Mouse (Mus musculus) brain, adult 10 weeks (tissue): ENCODE data around the gene Lce1c. TPM values are rescaled to one million over a fixed set of nuclear protein-coding genes. Genes with fewer than 3 reads are reported as not detected.

Experiments used
- polyA plus RNA-seq: library from polyadenylated mRNA; stranded (reverse); fragments of 350-450 nt; fragmentation: Illumina TruSeq; extraction: RNeasy Lipid Tissue Mini Kit (QIAGEN cat#74804); gene quantifications from one replicate; pipeline ENCODE4 v1.2.3, GENCODE M21; 2015; ENCODE audit warnings: low read depth, low replicate concordance

Gene Lce1c
- not detected for polyA plus RNA-seq

DNA sequence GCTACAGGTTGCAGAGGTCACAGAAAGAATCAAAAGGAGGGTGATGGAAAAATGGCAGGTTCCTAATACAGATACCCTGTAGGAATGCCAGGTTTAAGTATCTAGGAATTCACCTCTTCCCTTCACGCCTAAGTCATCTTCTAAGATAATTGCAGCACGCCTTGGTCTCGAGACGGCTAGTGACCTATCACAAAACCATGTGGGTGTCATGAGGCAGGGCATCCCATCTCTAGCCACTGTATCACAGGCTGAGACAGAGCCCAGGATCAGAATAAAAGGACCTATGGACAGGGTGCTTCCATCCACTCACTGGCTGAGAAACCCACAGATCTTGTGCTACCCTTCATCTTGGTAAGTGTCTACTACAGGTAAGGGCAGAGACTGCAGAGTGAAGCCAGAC lies at the start of gene Lce1c:
Gene Lce1c (plus strand): TSS at position 301 of the 400 bp plus-strand sequence.

DNA sequence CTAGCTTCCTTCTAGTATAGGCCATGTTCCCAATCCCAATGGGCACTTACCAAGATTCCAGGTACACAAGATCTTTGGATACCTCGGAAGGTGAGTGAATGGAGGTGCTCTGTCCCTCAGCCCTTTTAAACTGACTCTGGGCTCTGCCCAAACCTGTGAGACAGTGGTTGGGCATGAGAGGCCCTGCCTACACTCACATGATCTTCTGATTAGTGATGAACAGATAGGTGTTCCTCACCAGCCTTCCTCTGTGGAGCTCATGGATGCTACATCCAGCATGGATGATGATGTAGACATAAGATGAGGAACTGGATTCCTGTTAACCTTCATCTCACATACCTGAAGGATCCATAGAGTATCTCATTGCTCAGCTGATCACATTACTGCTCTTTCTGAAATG lies 30.8 kb upstream of the Lce1c start, which contains the start of gene Lce1a1:
Gene Lce1a1 (minus strand): TSS at position 101 of the 400 bp plus-strand sequence.

DNA sequence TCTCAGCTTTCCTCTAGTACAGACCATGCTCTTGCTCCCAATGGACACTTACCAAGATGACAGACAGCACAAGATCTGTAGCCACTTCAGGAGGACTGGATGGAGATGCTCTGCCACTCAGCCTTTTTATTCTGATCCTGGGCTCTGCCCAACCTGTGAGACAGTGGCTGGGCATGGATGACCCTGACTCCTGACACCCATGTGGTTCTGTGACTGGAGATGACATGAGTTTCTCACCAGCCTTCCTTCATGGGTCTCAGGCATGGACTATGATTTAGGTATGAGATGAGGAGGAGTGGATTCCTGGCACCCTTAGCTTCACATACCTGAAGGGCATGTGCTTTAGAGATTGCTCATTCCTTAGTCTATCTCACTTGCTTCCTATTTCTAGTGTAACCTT lies 22.2 kb upstream of the Lce1c start, which contains the start of gene Lce1b:
Gene Lce1b (minus strand): TSS at position 101 of the 400 bp plus-strand sequence.

DNA sequence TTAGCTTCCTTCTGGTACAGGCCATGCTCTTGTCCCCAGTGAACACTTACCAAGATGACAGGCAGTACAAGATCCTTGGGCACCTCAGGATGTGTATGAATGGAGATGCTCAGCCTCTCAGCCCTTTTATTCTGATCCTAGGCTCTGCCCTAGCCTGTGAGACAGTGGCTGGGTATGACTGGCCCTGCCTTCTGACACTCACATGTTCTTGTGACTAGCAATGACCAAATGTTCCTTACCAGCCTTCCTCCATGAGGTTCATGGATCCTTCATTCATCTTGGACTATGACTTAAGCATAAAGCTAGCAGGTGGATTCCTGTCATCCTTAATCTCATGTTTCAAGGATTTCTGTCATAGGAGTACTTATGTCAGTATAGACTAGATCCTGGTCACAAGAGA lies 8.8 kb upstream of the Lce1c start, which contains the start of gene Lce1a2:
Gene Lce1a2 (minus strand): TSS at position 101 of the 400 bp plus-strand sequence.

DNA sequence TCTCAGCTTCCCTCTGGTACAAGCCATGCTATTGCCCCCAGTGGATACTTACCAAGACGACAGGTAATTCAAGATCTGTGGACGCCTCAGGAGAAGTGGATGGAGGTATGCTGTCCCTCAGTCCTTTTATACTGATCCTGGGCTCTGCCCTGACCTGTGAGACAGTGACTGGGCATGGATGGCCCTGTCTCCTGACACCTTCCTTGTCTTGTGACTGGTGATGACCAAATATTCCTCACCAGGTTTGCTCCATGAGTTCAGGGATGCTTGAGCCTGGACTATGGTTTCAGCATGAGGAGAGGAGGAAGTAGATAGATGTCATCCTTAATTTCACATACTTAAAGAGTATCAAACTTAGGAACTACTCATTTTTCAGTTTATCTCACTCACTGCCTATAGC lies 8.1 kb downstream of the Lce1c start, which contains the start of gene Lce1d:
Gene Lce1d (minus strand): TSS at position 101 of the 400 bp plus-strand sequence.

DNA sequence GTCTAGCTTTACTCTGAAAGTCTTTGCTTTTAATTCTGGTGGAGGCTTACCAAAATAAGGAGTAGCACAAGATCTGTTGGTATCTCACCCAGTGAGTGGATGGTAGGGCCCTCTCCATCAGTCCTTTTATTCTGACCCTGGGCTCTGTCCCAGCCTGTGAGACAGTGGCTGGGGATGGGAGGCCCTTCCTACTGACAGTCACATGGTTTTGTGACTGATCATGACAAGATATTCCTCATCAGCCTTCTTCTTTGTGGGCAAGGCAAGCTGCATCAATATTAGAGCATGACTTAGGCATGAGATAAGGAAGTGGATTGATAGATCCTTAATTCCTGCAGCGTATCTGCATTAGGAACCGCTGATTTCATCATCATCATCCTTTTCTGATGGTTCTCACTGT lies 29.9 kb downstream of the Lce1c start, which contains the start of gene Lce1e:
Gene Lce1e (minus strand): TSS at position 101 of the 400 bp plus-strand sequence.

DNA sequence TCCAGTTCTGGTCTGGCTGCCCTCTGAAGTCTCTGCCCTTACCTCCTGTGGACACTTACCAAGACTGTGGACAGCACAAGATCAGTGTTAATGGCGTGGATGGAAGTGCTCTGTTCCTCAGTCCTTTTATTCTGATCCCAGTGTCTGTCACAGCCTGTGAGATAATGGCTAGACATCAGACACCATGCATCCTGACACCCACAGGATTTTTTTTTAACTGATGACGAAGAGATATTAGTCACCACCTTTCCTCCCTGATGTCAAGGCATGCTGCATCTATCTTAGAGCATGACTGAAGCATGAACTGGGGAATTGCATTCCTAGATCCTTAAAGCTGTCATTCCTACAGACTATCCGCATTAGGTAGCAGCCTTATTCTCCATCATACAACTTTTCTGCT lies 41.2 kb downstream of the Lce1c start, which contains the start of gene Lce1f:
Gene Lce1f (minus strand): TSS at position 101 of the 400 bp plus-strand sequence.

Other genes with a start within 250 kb of the Lce1c start
- 4.1 TPM for gene Gm9774, start 249.8 kb upstream of the Lce1c start, polyA plus RNA-seq
- gene Sprr2k, start 246.7 kb upstream of the Lce1c start, polyA plus RNA-seq: not detected
- gene Sprr1b, start 240.5 kb upstream of the Lce1c start, polyA plus RNA-seq: not detected
- gene Sprr3, start 220.5 kb upstream of the Lce1c start, polyA plus RNA-seq: not detected
- not detected for gene Sprr1a, start 193.4 kb upstream of the Lce1c start, polyA plus RNA-seq
- gene Sprr4, start 178.8 kb upstream of the Lce1c start, polyA plus RNA-seq: not detected
- gene 2310046K23Rik, start 144.7 kb upstream of the Lce1c start, polyA plus RNA-seq: not detected
- gene Ivl, start 105.5 kb upstream of the Lce1c start, polyA plus RNA-seq: not detected
- not detected for gene Smcp, start 90.2 kb upstream of the Lce1c start, polyA plus RNA-seq
- gene 2210017I01Rik, start 71.8 kb upstream of the Lce1c start, polyA plus RNA-seq: not detected
- not detected for gene Lce6a, start 57.6 kb upstream of the Lce1c start, polyA plus RNA-seq
- not detected for gene Lce1a1, start 30.9 kb upstream of the Lce1c start, polyA plus RNA-seq
- gene Lce1b, start 22.3 kb upstream of the Lce1c start, polyA plus RNA-seq: not detected
- not detected for gene Lce1a2, start 8.9 kb upstream of the Lce1c start, polyA plus RNA-seq
- not detected for gene Lce1d, start 8.0 kb downstream of the Lce1c start, polyA plus RNA-seq
- not detected for gene Lce1e, start 29.8 kb downstream of the Lce1c start, polyA plus RNA-seq
- not detected for gene Lce1f, start 41.1 kb downstream of the Lce1c start, polyA plus RNA-seq
- not detected for gene Gm38119, start 59.8 kb downstream of the Lce1c start, polyA plus RNA-seq
- not detected for gene Lce1g, start 73.1 kb downstream of the Lce1c start, polyA plus RNA-seq
- gene Lce1h, start 85.8 kb downstream of the Lce1c start, polyA plus RNA-seq: not detected
- not detected for gene Lce1i, start 99.7 kb downstream of the Lce1c start, polyA plus RNA-seq
- not detected for gene Lce1j, start 111.3 kb downstream of the Lce1c start, polyA plus RNA-seq
- gene Lce1k, start 128.6 kb downstream of the Lce1c start, polyA plus RNA-seq: not detected
- not detected for gene Kprp, start 148.0 kb downstream of the Lce1c start, polyA plus RNA-seq
- not detected for gene Lce1l, start 172.0 kb downstream of the Lce1c start, polyA plus RNA-seq
- not detected for gene 2310050C09Rik, start 191.0 kb downstream of the Lce1c start, polyA plus RNA-seq
- not detected for gene Lce3a, start 247.0 kb downstream of the Lce1c start, polyA plus RNA-seq